Mouse (Mus musculus) left cerebral cortex, adult 8-10 months (tissue): ENCODE measurements around the gene Nfyc. TPM values are rescaled to one million over a fixed set of nuclear protein-coding genes. Genes with fewer than 3 reads are reported as not detected.

ENCODE experiments used
- DNase-seq, 2 experiments: peaks; one replicate each; pipeline ENCODE4 v3.0.0; 2022; ENCODE audit warnings: low spot score in 2 of 2
- total RNA-seq, 4 experiments: library from RNA; stranded (reverse); gene quantifications; 2 replicates each; pipeline ENCODE4 v1.2.4; 2022

The Nfyc gene
- total RNA-seq, 4 experiments from 2014 or later: 42.4 to 48.9 (median 47.9) TPM

GRCm38 (mm10) chr4:120755801-120756200 is 75.6 kb downstream of the Nfyc start:
- no peak for DNase-seq

GRCm38 (mm10) chr4:120755299-120755698 is 76.1 kb downstream of the Nfyc start:
- peak in 1 of 2 experiments; percentile 45 for DNase-seq

GRCm38 (mm10) chr4:120749601-120750000 is 81.8 kb downstream of the Nfyc start:
- DNase-seq: no peak

- DNase-seq: no peak
Measured at GRCm38 (mm10) chr4:120747941-120748866, 83.2 kb downstream of the Nfyc start, which contains the start of gene Kcnq4. TSS of gene Kcnq4 (minus strand) at chr4:120748612.

- DNase-seq: no peak
Measured at GRCm38 (mm10) chr4:120747243-120747792, 84.1 kb downstream of the Nfyc start.

- DNase-seq: no peak
Measured at GRCm38 (mm10) chr4:120746552-120747150, 84.7 kb downstream of the Nfyc start.

GRCm38 (mm10) chr4:120745731-120746551 is 85.4 kb downstream of the Nfyc start:
- DNase-seq: no peak

- no peak for DNase-seq
Measured at GRCm38 (mm10) chr4:120743636-120744035, 87.7 kb downstream of the Nfyc start.

GRCm38 (mm10) chr4:120741303-120741702 is 90.1 kb downstream of the Nfyc start:
- DNase-seq: no peak

GRCm38 (mm10) chr4:120734012-120734622 is 97.3 kb downstream of the Nfyc start:
- no peak for DNase-seq

- no peak for DNase-seq
Measured at GRCm38 (mm10) chr4:120732737-120733136, 98.6 kb downstream of the Nfyc start.

GRCm38 (mm10) chr4:120731030-120731644 is 100.2 kb downstream of the Nfyc start:
- DNase-seq: no peak

- DNase-seq: no peak
Measured at GRCm38 (mm10) chr4:120730574-120730973, 100.8 kb downstream of the Nfyc start.

GRCm38 (mm10) chr4:120730146-120730545 is 101.2 kb downstream of the Nfyc start:
- no peak for DNase-seq

GRCm38 (mm10) chr4:120729441-120729840 is 101.9 kb downstream of the Nfyc start:
- DNase-seq: no peak

GRCm38 (mm10) chr4:120727842-120728241 is 103.5 kb downstream of the Nfyc start:
- no peak for DNase-seq

- no peak for DNase-seq
Measured at GRCm38 (mm10) chr4:120726174-120726573, 105.2 kb downstream of the Nfyc start.

GRCm38 (mm10) chr4:120725516-120726090 is 105.8 kb downstream of the Nfyc start:
- no peak for DNase-seq

GRCm38 (mm10) chr4:120721574-120721973 is 109.8 kb downstream of the Nfyc start:
- no peak for DNase-seq

GRCm38 (mm10) chr4:120719152-120719551 is 112.2 kb downstream of the Nfyc start:
- DNase-seq: no peak
